Mouse (Mus musculus) adipocyte (in vitro differentiated cells): ENCODE results near the gene Kpna1.
A peak's percentile ranks its signal among the peaks of the same experiment; 100 is the strongest.

Experiments
- DNase-seq: peaks from one replicate; pipeline ENCODE4 v3.0.0-alpha.2; 2016; ENCODE audit warnings: low spot score

The Kpna1 gene

GRCm38 (mm10) chr16:36071071-36071449, 92.5 kb downstream of the Kpna1 start:
- peak; percentile 44 for DNase-seq

- DNase-seq = peak; percentile 95
Observed at GRCm38 (mm10) chr16:36071450-36072379, 93.2 kb downstream of the Kpna1 start, which contains the start of the genes Fam162a and Ccdc58. Fam162a (minus strand) TSS chr16:36071594. Ccdc58 (plus strand) TSS chr16:36071685.

- DNase-seq = no peak
Observed at GRCm38 (mm10) chr16:36072410-36073011, 94.0 kb downstream of the Kpna1 start.

GRCm38 (mm10) chr16:36074772-36075171, 96.2 kb downstream of the Kpna1 start:
- DNase-seq = no peak

GRCm38 (mm10) chr16:36079916-36080315, 101.4 kb downstream of the Kpna1 start:
- no peak for DNase-seq
